Mouse (Mus musculus): ENCODE measurements around the gene Axin2. TPM values are rescaled to one million over a fixed set of nuclear protein-coding genes. Genes with fewer than 3 reads are reported as not detected.

Gene Axin2
- polyA plus RNA-seq, 1 experiment from 2014 or later: 9.2 TPM

DNA sequence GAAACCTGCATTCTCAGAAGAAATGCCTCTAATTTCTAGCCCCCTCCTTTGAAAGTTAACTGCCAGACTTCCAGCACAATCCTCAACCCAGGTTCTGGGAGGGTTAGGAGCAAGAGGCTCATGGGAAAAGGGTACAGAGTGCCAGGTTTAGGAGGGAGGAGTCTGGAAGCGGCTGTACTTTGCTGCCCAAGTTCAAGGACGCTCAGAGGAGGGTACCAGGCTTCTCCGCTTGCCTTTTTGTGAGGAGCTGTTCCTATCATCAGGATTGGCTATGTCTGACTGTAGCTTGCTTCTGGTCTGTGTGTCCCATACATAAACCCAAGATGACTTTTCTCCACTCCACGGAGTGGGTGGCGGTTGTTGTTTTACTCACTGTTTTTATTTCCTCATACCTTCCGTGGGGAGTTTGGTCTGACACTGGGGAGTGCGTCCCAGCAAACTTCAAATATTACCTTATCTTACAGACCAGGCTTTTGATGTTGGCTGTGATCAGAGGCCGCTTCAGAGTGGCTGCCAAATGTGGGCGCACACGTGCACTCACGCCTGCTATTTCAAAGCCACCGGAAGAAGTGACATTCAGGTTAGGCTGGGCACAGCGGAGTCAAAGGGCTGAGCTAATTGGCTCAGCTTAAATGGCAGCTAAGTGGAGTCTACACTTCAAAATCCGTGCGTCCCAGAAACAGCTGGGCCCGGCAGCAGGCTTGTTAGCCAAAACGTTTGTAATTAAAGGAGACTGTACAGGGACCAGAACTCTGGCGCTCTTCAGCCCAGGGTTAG is 16.1 kb downstream of the Axin2 start:
- Histone ChIP-seq H3K9ac (no peak overlapping the region), H3K4me1 (replicated peaks) (peaks cover 58% of the 10 kb centered on the region)

DNA sequence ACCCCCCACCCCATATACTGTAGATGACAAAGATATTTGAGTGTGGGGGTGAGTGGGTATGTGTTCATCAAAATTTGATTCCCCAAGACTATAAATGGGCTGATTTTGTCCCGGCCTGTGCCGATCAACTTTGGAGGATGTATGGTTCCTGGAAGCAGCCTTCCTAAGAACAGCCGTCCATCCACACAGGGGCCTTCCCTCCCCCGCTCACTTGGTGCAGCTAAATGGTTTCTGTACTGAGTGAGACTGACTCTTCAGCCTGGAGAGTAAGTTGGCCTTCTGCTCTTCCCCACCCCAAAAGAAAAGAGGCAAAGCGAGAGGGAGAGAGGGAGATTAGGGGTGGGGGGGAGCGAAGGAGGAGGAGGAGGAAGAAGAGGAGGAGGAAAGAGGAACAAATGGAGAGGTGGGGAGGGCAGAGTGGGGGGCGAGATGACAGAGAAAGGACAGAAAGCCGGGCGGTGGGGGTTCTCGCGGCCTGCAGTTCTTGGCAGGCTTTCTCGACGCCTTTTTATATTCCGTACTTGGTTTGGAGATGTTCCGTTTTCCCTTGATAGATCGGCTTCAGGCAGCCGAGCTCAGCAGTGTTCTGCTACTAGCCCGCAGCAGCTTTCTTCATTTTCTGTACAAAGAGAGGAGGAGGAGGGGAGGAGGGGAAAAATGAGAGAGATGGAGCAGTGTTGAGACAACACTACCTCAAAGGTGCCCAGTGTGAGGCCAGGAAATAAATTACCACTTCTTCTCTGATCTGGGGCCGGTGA is 20.7 kb downstream of the Axin2 start:
- ATAC-seq (ENCODE audit: low FRiP score, low read depth): peak; percentile 53; the same call in 1 of the 2 replicates
- H3K27me3 ChIP-seq: no peaks in the 10 kb centered on the region
- peak overlapping the region; percentile 81 for H3K27ac ChIP-seq (replicated peaks)
- H3K4me2 ChIP-seq: peak overlapping the region; percentile 35
- H3K4me1 ChIP-seq (replicated peaks): peaks cover 42% of the 10 kb centered on the region
- H3K36me3 ChIP-seq: peaks cover 42% of the 10 kb centered on the region
- no peak overlapping the region for H3K4me3 ChIP-seq
- 14% methylated on average over 19 of the region's 19 CpGs for WGBS
- 0 out of 2 replicates have a peak overlapping the region, but pooled peaks have one; percentile 18 for H3K9ac ChIP-seq
- no peaks in the 10 kb centered on the region for H3K9me3 ChIP-seq

More for the DNA sequence above, 16.1 kb downstream of the Axin2 start:
- H3K4me3 ChIP-seq: no peak overlapping the region
- H3K9me3 ChIP-seq: no peaks in the 10 kb centered on the region
- no peak overlapping the region for H3K4me2 ChIP-seq
- H3K36me3 ChIP-seq: peaks cover 17% of the 10 kb centered on the region
- no peaks in the 10 kb centered on the region for H3K27me3 ChIP-seq
- 54% methylated on average over 18 of the region's 18 CpGs for WGBS
- H3K27ac ChIP-seq (replicated peaks): peak overlapping the region; percentile 67
- ATAC-seq (ENCODE audit: low FRiP score, low read depth): no peak

DNA sequence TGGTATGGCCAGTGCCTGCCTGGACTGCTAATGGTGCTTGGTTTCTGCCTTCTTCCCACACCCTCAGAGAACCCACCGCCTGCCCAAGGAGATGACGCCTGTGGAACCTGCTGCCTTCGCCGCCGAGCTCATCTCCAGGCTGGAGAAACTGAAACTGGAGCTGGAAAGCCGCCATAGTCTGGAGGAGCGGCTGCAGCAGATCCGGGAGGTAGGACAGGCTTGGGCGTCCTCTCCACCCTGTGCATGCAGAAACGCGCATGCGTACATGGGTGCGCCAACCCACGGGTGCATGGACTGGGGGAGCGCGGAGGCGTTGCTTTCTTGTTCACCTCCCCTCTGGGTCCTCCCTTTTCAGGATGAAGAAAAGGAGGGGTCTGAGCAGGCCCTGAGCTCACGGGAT is 21.7 kb downstream of the Axin2 start:
- no peak overlapping the region for H3K9ac ChIP-seq
- H3K4me1 ChIP-seq (replicated peaks): peaks cover 32% of the 10 kb centered on the region
- ATAC-seq (ENCODE audit: low FRiP score, low read depth): no peak
- no peaks in the 10 kb centered on the region for H3K27me3 ChIP-seq
- H3K27ac ChIP-seq (replicated peaks): peak overlapping the region; percentile 81
- H3K4me2 ChIP-seq: no peak overlapping the region
- no peaks in the 10 kb centered on the region for H3K9me3 ChIP-seq
- H3K36me3 ChIP-seq: peaks cover 48% of the 10 kb centered on the region
- no peak overlapping the region for H3K4me3 ChIP-seq
- 89% methylated on average over 18 of the region's 18 CpGs for WGBS

DNA sequence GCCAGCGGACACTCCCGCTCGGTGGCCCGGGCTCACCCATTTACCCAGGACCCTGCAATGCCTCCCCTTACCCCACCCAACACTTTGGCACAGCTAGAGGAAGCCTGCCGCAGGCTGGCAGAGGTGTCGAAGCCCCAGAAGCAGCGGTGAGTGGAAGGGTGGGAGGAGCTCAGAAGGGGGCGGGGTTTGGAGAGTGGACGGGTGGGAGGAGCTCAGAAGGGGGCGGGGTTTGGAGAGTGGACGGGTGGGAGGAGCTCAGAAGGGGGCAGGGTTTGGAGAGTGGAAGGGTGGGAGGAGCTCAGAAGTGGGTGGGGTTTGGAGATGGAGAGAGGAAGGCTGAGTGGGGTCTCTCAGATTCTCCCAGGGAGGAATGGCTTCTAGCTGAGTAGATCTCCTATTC is 23.6 kb downstream of the Axin2 start:
- no peak overlapping the region for H3K4me2 ChIP-seq
- H3K36me3 ChIP-seq: peaks cover 51% of the 10 kb centered on the region
- H3K4me3 ChIP-seq: no peak overlapping the region
- no peak overlapping the region for H3K27ac ChIP-seq (replicated peaks)
- H3K27me3 ChIP-seq: no peaks in the 10 kb centered on the region
- peaks cover 43% of the 10 kb centered on the region for H3K4me1 ChIP-seq (replicated peaks)
- H3K9ac ChIP-seq: no peak overlapping the region
- no peaks in the 10 kb centered on the region for H3K9me3 ChIP-seq
- ATAC-seq (ENCODE audit: low FRiP score, low read depth): no peak
- 81% methylated on average over 11 of the region's 11 CpGs for WGBS

DNA sequence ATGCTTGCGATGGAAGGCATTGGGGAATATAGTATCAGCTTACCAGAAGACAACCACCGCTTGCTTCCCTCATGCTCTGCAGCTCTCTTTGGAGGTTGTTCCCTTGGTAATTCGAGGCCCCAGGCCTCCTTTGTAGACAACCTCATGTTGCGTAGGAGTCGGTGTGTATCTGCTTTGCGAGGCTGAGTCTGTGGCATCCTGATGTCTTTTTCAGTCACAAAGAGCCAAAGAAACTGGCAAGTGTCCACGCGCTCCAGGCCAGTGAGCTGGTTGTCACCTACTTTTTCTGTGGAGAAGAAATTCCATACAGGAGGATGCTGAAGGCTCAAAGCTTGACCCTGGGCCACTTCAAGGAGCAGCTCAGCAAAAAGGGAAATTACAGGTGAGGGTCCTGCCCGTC is 25.5 kb downstream of the Axin2 start:
- WGBS: 90% methylated on average over 9 of the region's 9 CpGs
- H3K4me1 ChIP-seq (replicated peaks): peaks cover 39% of the 10 kb centered on the region
- no peaks in the 10 kb centered on the region for H3K27me3 ChIP-seq
- H3K4me2 ChIP-seq: no peak overlapping the region
- H3K27ac ChIP-seq (replicated peaks): no peak overlapping the region
- H3K4me3 ChIP-seq: no peak overlapping the region
- H3K9me3 ChIP-seq: no peaks in the 10 kb centered on the region
- no peak overlapping the region for H3K9ac ChIP-seq
- no peak for ATAC-seq (ENCODE audit: low FRiP score, low read depth)
- peaks cover 53% of the 10 kb centered on the region for H3K36me3 ChIP-seq

DNA sequence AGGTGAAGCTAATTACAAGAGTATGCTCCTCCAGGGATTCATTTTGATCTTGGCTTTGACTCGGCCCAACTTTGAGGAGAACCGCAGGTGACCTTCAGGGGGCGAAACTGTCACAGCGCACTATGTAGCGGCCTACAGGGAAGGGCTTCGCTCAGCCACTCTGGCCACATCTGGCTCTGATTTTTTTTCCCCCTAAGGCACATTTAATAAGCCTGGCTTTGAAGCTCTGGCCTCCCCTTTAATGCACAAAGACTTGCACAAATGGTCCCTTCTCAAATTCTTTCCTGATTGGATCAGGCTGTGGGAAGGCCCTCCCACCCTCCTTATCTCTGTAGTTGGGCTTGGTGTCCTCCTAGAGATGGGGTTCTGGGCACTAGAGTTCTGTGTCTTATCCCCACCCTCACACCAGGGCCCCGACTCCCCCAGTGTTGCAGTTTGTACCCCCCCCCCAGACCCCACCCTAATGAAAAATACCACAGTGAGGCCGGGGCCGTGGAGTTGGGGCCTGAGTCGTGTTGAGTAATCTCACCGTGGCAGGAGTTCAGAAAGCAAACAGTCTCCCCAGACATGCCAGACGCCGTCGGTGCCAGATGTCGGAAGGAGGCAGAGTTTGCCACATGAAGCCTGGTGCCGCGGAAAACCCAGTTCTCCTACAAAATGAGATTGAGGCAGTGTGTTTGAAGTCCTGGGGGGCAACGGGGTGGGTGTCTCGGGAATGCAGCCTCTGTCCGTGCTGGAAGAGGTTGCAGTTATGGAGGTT is 27.5 kb downstream of the Axin2 start:
- WGBS: 53% methylated on average over 20 of the region's 20 CpGs
- ATAC-seq (ENCODE audit: low FRiP score, low read depth): no peak
- Histone ChIP-seq H3K4me2 (no peak overlapping the region), H3K9ac (no peak overlapping the region), H3K9me3 (no peaks in the 10 kb centered on the region), H3K27ac (replicated peaks) (peak overlapping the region; percentile 72), H3K27me3 (no peaks in the 10 kb centered on the region), H3K4me3 (no peak overlapping the region), H3K36me3 (peaks cover 49% of the 10 kb centered on the region), H3K4me1 (replicated peaks) (peaks cover 24% of the 10 kb centered on the region)

DNA sequence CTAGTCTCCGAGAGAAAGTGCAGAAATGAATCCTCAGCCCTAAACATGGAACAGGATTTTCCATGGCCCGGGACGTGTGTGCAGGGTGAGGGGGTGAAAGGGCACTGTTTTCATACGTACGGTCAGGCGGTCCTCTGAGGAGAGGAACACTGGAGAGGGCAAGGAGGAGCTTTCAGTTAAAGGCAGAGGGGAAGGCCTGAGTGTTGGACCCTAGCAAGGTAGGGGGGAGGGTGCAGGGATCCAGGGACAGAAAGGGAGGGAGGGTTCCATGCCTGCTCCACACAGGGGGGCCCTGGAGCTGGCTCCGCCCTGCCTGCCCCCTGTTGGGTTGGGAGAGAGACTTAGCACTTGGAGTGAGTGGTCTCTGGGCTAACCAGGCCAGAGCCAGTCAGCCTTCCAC is 28.4 kb downstream of the Axin2 start:
- H3K4me1 ChIP-seq (replicated peaks): peaks cover 24% of the 10 kb centered on the region
- 75% methylated on average over 7 of the region's 7 CpGs for WGBS
- no peaks in the 10 kb centered on the region for H3K27me3 ChIP-seq
- H3K9ac ChIP-seq: no peak overlapping the region
- H3K4me2 ChIP-seq: no peak overlapping the region
- no peak overlapping the region for H3K4me3 ChIP-seq
- H3K27ac ChIP-seq (replicated peaks): peak overlapping the region; percentile 72
- peaks cover 44% of the 10 kb centered on the region for H3K36me3 ChIP-seq
- peak; percentile 35; the same call in 1 of the 2 replicates for ATAC-seq (ENCODE audit: low FRiP score, low read depth)
- no peaks in the 10 kb centered on the region for H3K9me3 ChIP-seq

DNA sequence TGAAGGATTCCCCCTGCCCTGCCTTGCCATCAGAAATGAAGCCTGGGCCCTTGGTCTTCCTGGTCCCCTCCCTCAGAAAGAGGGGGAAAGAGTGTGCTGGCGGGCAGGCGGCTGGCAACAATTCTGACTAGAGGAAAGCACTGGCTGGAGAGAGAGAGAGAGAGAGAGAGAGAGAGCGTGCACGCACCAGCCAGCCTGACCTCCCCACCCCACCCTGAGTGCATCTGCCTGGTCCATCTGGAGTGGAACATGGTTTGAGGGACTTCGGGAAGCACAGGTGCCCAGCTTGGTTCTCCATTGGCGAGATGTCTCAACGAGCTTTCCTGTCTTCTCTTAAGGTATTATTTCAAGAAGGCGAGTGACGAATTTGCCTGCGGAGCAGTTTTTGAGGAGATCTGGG is 28.8 kb downstream of the Axin2 start:
- Histone ChIP-seq H3K9ac (no peak overlapping the region), H3K36me3 (peaks cover 40% of the 10 kb centered on the region)
- WGBS: 66% methylated on average over 10 of the region's 10 CpGs

DNA sequence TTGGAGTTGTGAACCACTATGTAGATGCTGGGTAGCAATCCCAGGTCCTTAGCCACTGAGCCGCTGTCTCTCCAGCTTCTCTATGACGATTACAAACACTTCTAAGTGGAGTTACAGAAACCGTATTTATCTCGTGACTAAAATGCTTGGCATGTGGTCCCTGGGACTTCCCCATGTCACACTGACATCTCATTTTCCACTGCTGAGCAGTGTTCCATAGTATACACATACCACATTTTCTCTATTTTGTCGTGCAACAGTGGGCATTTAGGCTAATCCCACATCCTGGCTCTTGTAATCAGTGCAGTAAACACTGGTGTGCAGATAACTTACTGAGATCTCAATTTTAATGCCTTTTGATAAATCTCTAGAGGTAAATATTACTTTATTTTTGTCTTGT is 32.2 kb downstream of the Axin2 start:
- no peaks in the 10 kb centered on the region for H3K9me3 ChIP-seq
- peaks cover 13% of the 10 kb centered on the region; the same call in 1 of the 2 replicates for H3K36me3 ChIP-seq
- no peak for ATAC-seq (ENCODE audit: low FRiP score, low read depth)
- H3K27me3 ChIP-seq: no peaks in the 10 kb centered on the region
- H3K9ac ChIP-seq: no peak overlapping the region
- H3K27ac ChIP-seq (replicated peaks): no peak overlapping the region
- H3K4me2 ChIP-seq: no peak overlapping the region
- WGBS: 66% methylated on average over 5 of the region's 5 CpGs
- peaks cover 19% of the 10 kb centered on the region for H3K4me1 ChIP-seq (replicated peaks)
- no peak overlapping the region for H3K4me3 ChIP-seq

More for the DNA sequence above, 28.8 kb downstream of the Axin2 start:
- peaks cover 24% of the 10 kb centered on the region for H3K4me1 ChIP-seq (replicated peaks)
- no peak overlapping the region for H3K4me3 ChIP-seq
- ATAC-seq (ENCODE audit: low FRiP score, low read depth): peak; percentile 31; the same call in 1 of the 2 replicates
- H3K27ac ChIP-seq (replicated peaks): peak overlapping the region; percentile 72
- H3K9me3 ChIP-seq: no peaks in the 10 kb centered on the region
- H3K27me3 ChIP-seq: no peaks in the 10 kb centered on the region
- H3K4me2 ChIP-seq: no peak overlapping the region

DNA sequence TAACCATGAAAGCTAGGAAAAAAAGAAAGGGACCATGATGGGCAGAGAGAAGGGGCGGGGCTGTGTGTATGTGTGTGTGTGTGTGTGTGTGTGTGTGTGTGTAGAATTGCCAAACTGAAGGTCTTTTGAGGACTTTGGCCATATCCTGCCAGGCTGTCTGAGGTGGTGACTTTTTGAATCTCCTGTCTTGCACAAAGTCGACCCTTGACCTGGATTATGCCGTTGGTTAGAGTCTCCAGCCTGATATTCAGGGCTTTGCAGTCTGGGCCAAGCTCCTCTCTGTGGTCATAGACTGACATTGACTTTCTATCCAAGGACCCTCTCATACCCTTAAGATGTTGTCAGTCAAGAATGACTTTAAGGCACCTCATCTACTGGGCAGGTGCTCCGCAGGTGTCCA is 35.8 kb downstream of the Axin2 start:
- no peak overlapping the region for H3K27ac ChIP-seq (replicated peaks)
- peaks cover 3% of the 10 kb centered on the region; the same call in 1 of the 2 replicates for H3K36me3 ChIP-seq
- no peaks in the 10 kb centered on the region for H3K9me3 ChIP-seq
- H3K27me3 ChIP-seq: no peaks in the 10 kb centered on the region
- H3K4me3 ChIP-seq: no peak overlapping the region
- WGBS: 97% methylated on average over 4 of the region's 4 CpGs
- 0 out of 2 replicates have a peak, but pooled peaks cover 3% of the 10 kb centered on the region for H3K4me1 ChIP-seq (replicated peaks)
- no peak overlapping the region for H3K9ac ChIP-seq
- no peak for ATAC-seq (ENCODE audit: low FRiP score, low read depth)
- no peak overlapping the region for H3K4me2 ChIP-seq

DNA sequence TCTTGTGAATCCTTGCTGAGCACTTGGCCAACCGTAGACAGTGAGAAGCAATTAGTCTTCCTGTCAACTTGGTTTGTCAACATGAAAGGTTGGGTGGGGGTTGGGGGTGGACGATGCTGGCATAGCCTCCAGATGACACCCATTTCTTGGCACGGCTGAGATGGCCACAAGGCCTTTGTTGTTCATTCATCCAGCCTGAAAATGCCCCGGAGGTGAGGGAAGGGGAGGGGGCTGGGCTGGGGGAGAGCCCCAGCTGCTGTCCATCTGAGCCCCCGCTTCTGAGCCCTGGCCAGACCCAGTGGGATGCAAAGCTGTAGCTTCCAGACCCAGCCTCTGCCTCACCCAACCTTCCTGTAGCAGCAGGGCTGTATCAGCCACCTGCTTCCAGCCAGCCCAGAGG is 38.2 kb downstream of the Axin2 start:
- H3K27ac ChIP-seq (replicated peaks): peak overlapping the region; percentile 0; the same call in 1 of the 2 replicates
- peaks cover 11% of the 10 kb centered on the region for H3K4me1 ChIP-seq (replicated peaks)
- 8% methylated on average over 5 of the region's 5 CpGs for WGBS
- peak; percentile 83 for ATAC-seq (ENCODE audit: low FRiP score, low read depth)
- H3K4me2 ChIP-seq: no peak overlapping the region
- no peak overlapping the region for H3K9ac ChIP-seq
- H3K36me3 ChIP-seq: no peaks in the 10 kb centered on the region
- H3K27me3 ChIP-seq: no peaks in the 10 kb centered on the region
- no peak overlapping the region for H3K4me3 ChIP-seq
- no peaks in the 10 kb centered on the region for H3K9me3 ChIP-seq
